In the genomic region with DNA sequence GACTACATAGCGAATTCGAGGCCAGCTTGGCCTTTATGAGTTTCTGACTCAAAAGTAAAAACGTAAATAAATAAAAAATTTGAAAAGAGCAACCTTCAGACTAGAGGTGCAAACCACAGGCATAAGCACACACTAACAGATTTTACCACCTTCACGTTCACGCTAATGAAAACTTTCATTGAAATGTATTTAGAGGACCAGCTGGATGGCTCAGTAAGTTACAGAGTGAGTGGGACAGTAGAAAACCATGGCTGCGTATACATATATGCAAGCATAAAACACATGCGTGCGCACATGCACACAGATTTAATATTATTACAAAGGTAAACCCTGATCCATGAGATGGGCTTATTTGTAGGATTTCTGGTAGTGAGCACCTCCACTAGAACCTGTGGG, we compare ENCODE assay signal across 8 mouse cellular contexts. TPM values are rescaled to one million over a fixed set of nuclear protein-coding genes. Genes with fewer than 3 reads are reported as not detected.
DNase-seq lines count a peak whose midpoint lies in the region; ATAC-seq and TF ChIP-seq lines count a peak whose summit lies in the region.

No protein-coding gene starts in this region.

- intact Hi-C loops in heart, postnatal 36 days (cut with DNase I) = loop anchor here (5.0 to 10.0 kb wide), 2 partner anchors 378 to 491 kb away; a partner anchor contains a TSS

- peaks cover 7% of the 10 kb centered on the region; the same call in 1 of the 2 replicates for H3K4me1 ChIP-seq in heart, postnatal 0 days (ENCODE audit: control insufficient read depth, insufficient read depth)
- H3K4me1 ChIP-seq in embryonic facial prominence, embryonic 10.5 days = peaks cover 38% of the 10 kb centered on the region
- H3K4me1 ChIP-seq in hindbrain, postnatal 0 days (ENCODE audit: insufficient read depth, low read length) = peaks cover 9% of the 10 kb centered on the region; the same call in 1 of the 2 replicates
- H3K4me1 ChIP-seq in midbrain, embryonic 13.5 days (replicated peaks) = peaks cover 40% of the 10 kb centered on the region

- peaks cover 31% of the 10 kb centered on the region for H3K36me3 ChIP-seq in heart, postnatal 0 days (replicated peaks; ENCODE audit: control insufficient read depth, insufficient read depth, low read length)
- peaks cover 38% of the 10 kb centered on the region for H3K36me3 ChIP-seq in embryonic facial prominence, embryonic 10.5 days (replicated peaks)
- H3K36me3 ChIP-seq in hindbrain, postnatal 0 days (ENCODE audit: insufficient read depth, low read length) = peaks cover 29% of the 10 kb centered on the region
- H3K36me3 ChIP-seq in midbrain, embryonic 13.5 days = peaks cover 35% of the 10 kb centered on the region

- 45% methylated on average over 8 of the region's 8 CpGs for WGBS in heart, postnatal 0 days
- WGBS in embryonic facial prominence, embryonic 10.5 days = 48% methylated on average over 8 of the region's 8 CpGs
- WGBS in hindbrain, postnatal 0 days = 42% methylated on average over 8 of the region's 8 CpGs
- WGBS in midbrain, embryonic 13.5 days = 47% methylated on average over 8 of the region's 8 CpGs

- TF ChIP-seq EP300 in heart, postnatal 0 days (IDR thresholded peaks at IDR 0.05; ENCODE audit: low read depth) = no peak

- no peaks in the 10 kb centered on the region for H3K27me3 ChIP-seq in heart, postnatal 0 days (ENCODE audit: control insufficient read depth, insufficient read depth, low read length)
- peaks cover 10% of the 10 kb centered on the region for H3K27me3 ChIP-seq in embryonic facial prominence, embryonic 10.5 days (replicated peaks; ENCODE audit: low read depth, poor library complexity, severe bottlenecking)
- H3K27me3 ChIP-seq in hindbrain, postnatal 0 days (ENCODE audit: insufficient read depth, low read length) = no peaks in the 10 kb centered on the region
- H3K27me3 ChIP-seq in midbrain, embryonic 13.5 days = peaks cover 19% of the 10 kb centered on the region; the same call in 1 of the 2 replicates

- H3K4me3 ChIP-seq in heart, postnatal 0 days (ENCODE audit: low read depth, low read length) = peak overlapping the region; percentile 18; the same call in 1 of the 2 replicates
- peak overlapping the region; percentile 95 for H3K4me3 ChIP-seq in embryonic facial prominence, embryonic 10.5 days
- peak overlapping the region; percentile 60; the same call in 1 of the 2 replicates for H3K4me3 ChIP-seq in hindbrain, postnatal 0 days (ENCODE audit: low read length)
- peak overlapping the region; percentile 17 for H3K4me3 ChIP-seq in midbrain, embryonic 13.5 days (replicated peaks)

- peak overlapping the region; percentile 47 for H3K4me2 ChIP-seq in heart, postnatal 0 days (ENCODE audit: low read depth, low read length)
- H3K4me2 ChIP-seq in hindbrain, postnatal 0 days (ENCODE audit: low read depth, low read length) = peak overlapping the region; percentile 47
- peak overlapping the region; percentile 51 for H3K4me2 ChIP-seq in midbrain, embryonic 13.5 days (replicated peaks)

- no peak for TF ChIP-seq CTCF in heart, postnatal 0 days (IDR thresholded peaks at IDR 0.05; ENCODE audit: low read depth)
- TF ChIP-seq CTCF in hindbrain, postnatal 0 days (IDR thresholded peaks at IDR 0.05; ENCODE audit: low read depth) = no peak

- H3K9ac ChIP-seq in heart, postnatal 0 days (replicated peaks; ENCODE audit: low read depth, low read length) = no peak overlapping the region
- H3K9ac ChIP-seq in hindbrain, postnatal 0 days (replicated peaks; ENCODE audit: low read length) = no peak overlapping the region
- H3K9ac ChIP-seq in midbrain, embryonic 13.5 days (replicated peaks) = no peak overlapping the region; the same call in 1 of the 2 replicates

- no peak for ATAC-seq in heart, postnatal 0 days (ENCODE audit: insufficient read depth, low read depth)
- ATAC-seq in hindbrain, postnatal 0 days = peak; percentile 12
- peak; percentile 50 for ATAC-seq in midbrain, embryonic 13.5 days
- ATAC-seq in inflammation-experienced regulatory T-cells, adult 6 months = no peak

- H3K9me3 ChIP-seq in heart, postnatal 0 days (replicated peaks; ENCODE audit: control insufficient read depth, low read length) = no peaks in the 10 kb centered on the region
- H3K9me3 ChIP-seq in embryonic facial prominence, embryonic 10.5 days = no peaks in the 10 kb centered on the region
- no peaks in the 10 kb centered on the region for H3K9me3 ChIP-seq in hindbrain, postnatal 0 days (ENCODE audit: low read length)
- no peaks in the 10 kb centered on the region for H3K9me3 ChIP-seq in midbrain, embryonic 13.5 days

- no peak for DNase-seq in heart, postnatal 0 days (ENCODE audit: low spot score)
- DNase-seq in heart, postnatal 36 days = no peak
- no peak for DNase-seq in embryonic facial prominence, embryonic 10.5 days (ENCODE audit: low spot score)
- DNase-seq in hindbrain, postnatal 0 days (ENCODE audit: low spot score) = no peak
- no peak for DNase-seq in frontal cortex, postnatal 14 days (ENCODE audit: low spot score in 2 of 2)
- no peak for DNase-seq in urinary bladder, postnatal 4 days (ENCODE audit: low spot score in 2 of 2)

- H3K27ac ChIP-seq in heart, postnatal 0 days (ENCODE audit: low read depth) = peak overlapping the region; percentile 57
- peak overlapping the region; percentile 98; the same call in 1 of the 2 replicates for H3K27ac ChIP-seq in embryonic facial prominence, embryonic 10.5 days (replicated peaks)
- H3K27ac ChIP-seq in hindbrain, postnatal 0 days = peak overlapping the region; percentile 51; the same call in 1 of the 2 replicates
- H3K27ac ChIP-seq in midbrain, embryonic 13.5 days = no peak overlapping the region

RNA-seq across cellular contexts. Expression of a gene that starts 0.4 kb away (rescaled TPM):
- total RNA-seq in heart, postnatal 0 days (2014; rRNA removed; ENCODE audit: low replicate concordance) = 804 and 987 TPM in 2 replicates
- polyA plus RNA-seq in heart, postnatal 0 days (2015; fragmentation: Nextera tagmentation; extraction: Ambion mirVana) = 439 and 463 TPM in 2 replicates
- total RNA-seq in heart, postnatal 36 days (2021) = 100 to 1,000 TPM; 324 to 333 TPM
- polyA plus RNA-seq in embryonic facial prominence, embryonic 10.5 days (2016; fragmentation: Nextera tagmentation; extraction: Ambion mirVana) = 769 and 805 TPM in 2 replicates
- total RNA-seq in hindbrain, postnatal 0 days (2014; rRNA removed) = 526 and 754 TPM in 2 replicates
- polyA plus RNA-seq in hindbrain, postnatal 0 days (2015; fragmentation: Nextera tagmentation; extraction: Ambion mirVana) = 456 and 459 TPM in 2 replicates
- 531 and 554 TPM in 2 replicates for polyA plus RNA-seq in midbrain, embryonic 13.5 days (2015; fragmentation: Nextera tagmentation; extraction: Ambion mirVana)
- polyA plus RNA-seq in inflammation-experienced regulatory T-cells, adult 6 months (2017; shearing (Covaris generic)) = 1,000 to 10,000 TPM; 2,539 to 3,992 (median 2,708) TPM

RNA-seq across cellular contexts. Expression of a gene that starts 18.1 kb away (rescaled TPM):
- 0.73 and 1.6 TPM in 2 replicates for total RNA-seq in heart, postnatal 0 days (2014; rRNA removed; ENCODE audit: low replicate concordance)
- polyA plus RNA-seq in heart, postnatal 0 days (2015; fragmentation: Nextera tagmentation; extraction: Ambion mirVana) = 0.59 and 0.75 TPM in 2 replicates
- not detected for total RNA-seq in heart, postnatal 36 days (2021)
- 1.4 and 2.3 TPM in 2 replicates for polyA plus RNA-seq in embryonic facial prominence, embryonic 10.5 days (2016; fragmentation: Nextera tagmentation; extraction: Ambion mirVana)
- total RNA-seq in hindbrain, postnatal 0 days (2014; rRNA removed) = 2.3 and 3.3 TPM in 2 replicates
- polyA plus RNA-seq in hindbrain, postnatal 0 days (2015; fragmentation: Nextera tagmentation; extraction: Ambion mirVana) = 2.3 TPM in 2 replicates
- polyA plus RNA-seq in midbrain, embryonic 13.5 days (2015; fragmentation: Nextera tagmentation; extraction: Ambion mirVana) = 9.0 and 17.2 TPM in 2 replicates
- under 1 TPM in 1 of 3 experiments, not detected in 2; 0.52 TPM for polyA plus RNA-seq in inflammation-experienced regulatory T-cells, adult 6 months (2017; shearing (Covaris generic))

RNA-seq across cellular contexts. Expression of a gene that starts 51.3 kb away (rescaled TPM):
- total RNA-seq in heart, postnatal 0 days (2014; rRNA removed; ENCODE audit: low replicate concordance) = 23.8 and 36.8 TPM in 2 replicates
- polyA plus RNA-seq in heart, postnatal 0 days (2015; fragmentation: Nextera tagmentation; extraction: Ambion mirVana) = 3.3 and 3.5 TPM in 2 replicates
- total RNA-seq in heart, postnatal 36 days (2021) = 10 to 100 TPM; 22.3 to 25.3 TPM
- polyA plus RNA-seq in embryonic facial prominence, embryonic 10.5 days (2016; fragmentation: Nextera tagmentation; extraction: Ambion mirVana) = 12.6 and 13.7 TPM in 2 replicates
- total RNA-seq in hindbrain, postnatal 0 days (2014; rRNA removed) = 106 and 113 TPM in 2 replicates
- 13.5 and 13.7 TPM in 2 replicates for polyA plus RNA-seq in hindbrain, postnatal 0 days (2015; fragmentation: Nextera tagmentation; extraction: Ambion mirVana)
- polyA plus RNA-seq in midbrain, embryonic 13.5 days (2015; fragmentation: Nextera tagmentation; extraction: Ambion mirVana) = 14.0 and 14.8 TPM in 2 replicates
- 10 to 100 TPM in 2 of 3 experiments, 1 to 10 TPM in 1; 6.1 to 11.1 (median 10.6) TPM for polyA plus RNA-seq in inflammation-experienced regulatory T-cells, adult 6 months (2017; shearing (Covaris generic))

Comparison
In these comparisons a context has a peak if more than half of its experiments do, and no peak if none do; other contexts are left out.
1. ATAC-seq: peak in hindbrain, postnatal 0 days (single experiment) and midbrain, embryonic 13.5 days (single experiment); none in heart, postnatal 0 days (single experiment) and inflammation-experienced regulatory T-cells, adult 6 months (single experiment).
2. H3K4me3 ChIP-seq: peak in every context shown above with its lines; median percentile 95 in embryonic facial prominence, embryonic 10.5 days; 60 in hindbrain, postnatal 0 days; 18 in heart, postnatal 0 days; 17 in midbrain, embryonic 13.5 days.
3. Peak in every context shown above with its lines, with median percentiles within 50 percentile points of each other: H3K4me2 ChIP-seq.